Mouse (Mus musculus) fat pad, adult 2 months (tissue): ENCODE measurements around the gene Adgrb3.

ENCODE experiments used
- DNase-seq: peaks from one replicate; pipeline ENCODE4 v3.0.0-alpha.2; 2011; ENCODE audit warnings: low read depth, low spot score; ENCODE audit errors: extremely low read depth

The Adgrb3 gene

DNA sequence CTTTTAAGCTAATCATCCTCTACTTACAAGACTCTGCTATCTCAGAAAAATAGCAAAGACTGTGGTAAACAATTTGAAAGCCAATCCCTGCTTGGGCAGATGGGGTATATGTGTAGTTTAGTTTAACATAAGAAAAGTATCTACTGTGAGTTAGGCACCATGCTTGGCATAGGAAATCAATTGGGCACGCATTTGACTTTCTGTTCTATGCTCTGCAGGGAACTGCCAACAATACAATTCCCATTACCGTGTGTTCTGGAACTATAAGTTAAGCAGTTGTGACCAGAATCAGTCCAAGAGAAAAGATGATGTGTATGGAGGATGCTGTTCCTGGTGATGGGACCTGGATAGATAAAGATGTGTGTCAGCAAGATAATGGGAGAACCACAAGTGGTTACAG, 517.2 kb downstream of the Adgrb3 start:
- no peak for DNase-seq

DNA sequence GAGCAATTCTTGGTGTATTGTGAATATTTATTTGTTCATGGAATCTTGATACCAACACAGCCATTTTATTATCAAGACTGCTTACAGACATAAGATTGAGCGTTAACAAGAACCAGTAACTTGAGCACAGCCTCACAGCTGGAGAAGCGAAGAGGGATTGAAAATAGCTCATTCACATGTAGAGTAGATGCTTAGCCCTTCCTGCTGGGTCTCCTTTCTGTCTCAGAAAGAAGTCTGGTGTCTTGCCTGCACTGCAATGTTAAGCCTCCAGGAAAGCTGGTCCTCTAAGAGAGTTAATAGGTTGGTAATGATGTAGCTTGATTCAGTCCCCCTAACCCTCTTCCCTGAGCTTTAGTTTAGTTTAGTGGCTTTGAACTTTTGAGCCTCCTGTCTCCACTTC, 519.4 kb downstream of the Adgrb3 start:
- no peak for DNase-seq

DNA sequence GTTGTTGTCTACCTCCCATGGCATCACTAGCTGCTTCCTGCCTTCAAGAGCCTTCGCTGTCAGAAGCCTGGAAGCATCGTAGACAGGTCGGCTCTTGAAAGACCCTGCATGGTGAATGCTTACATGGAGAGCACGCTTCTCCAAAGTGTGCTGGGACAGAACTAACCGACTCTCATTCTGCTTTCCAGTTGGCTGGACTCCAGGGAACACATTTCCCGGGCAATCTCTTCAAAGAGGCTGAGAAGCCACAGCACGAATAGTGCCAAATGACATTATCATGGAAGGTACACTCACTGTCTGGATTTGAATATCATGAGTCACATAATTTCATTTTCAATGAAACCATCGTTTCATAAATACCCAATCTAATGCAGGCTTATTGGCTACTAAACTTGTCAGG, 548.0 kb downstream of the Adgrb3 start:
- DNase-seq, result no peak

DNA sequence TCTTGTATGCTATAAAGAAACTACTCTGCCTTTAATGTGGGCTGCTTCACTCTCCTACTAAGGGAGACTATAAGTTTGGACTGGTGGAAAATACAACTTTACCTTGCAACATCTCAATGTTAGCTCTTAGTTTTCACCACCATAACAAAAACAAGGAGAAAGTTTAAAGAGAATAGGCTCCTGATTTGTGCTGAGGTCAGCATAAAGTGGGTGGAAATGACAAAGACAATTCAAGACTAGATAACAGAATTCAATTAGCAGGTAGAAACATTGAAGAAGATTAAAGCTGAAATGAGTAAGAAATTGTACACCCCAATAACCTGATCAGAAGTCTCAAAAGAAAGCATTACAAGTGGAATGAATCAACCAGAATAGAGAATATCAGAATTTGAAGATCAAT, 578.9 kb downstream of the Adgrb3 start:
- no peak for DNase-seq

DNA sequence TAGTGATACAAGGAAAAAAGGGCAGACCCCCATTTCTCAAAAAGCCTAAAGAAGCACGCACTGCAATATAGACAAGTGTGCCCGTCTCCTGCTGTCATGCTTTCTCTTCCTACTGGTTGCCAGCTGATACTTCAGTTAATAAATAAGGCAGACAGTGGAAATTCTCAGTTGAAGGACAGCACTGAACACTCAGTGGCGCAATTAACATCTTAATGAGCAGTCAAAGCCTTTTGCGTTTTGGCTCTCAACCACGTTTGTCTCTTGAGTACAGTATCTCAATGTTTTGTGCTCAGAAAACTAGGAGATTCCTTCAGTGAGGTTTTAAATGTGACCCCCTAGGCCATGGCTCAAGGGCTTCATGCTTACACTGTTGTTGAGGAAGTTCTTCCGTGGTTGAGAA, 587.1 kb downstream of the Adgrb3 start:
- no peak for DNase-seq

DNA sequence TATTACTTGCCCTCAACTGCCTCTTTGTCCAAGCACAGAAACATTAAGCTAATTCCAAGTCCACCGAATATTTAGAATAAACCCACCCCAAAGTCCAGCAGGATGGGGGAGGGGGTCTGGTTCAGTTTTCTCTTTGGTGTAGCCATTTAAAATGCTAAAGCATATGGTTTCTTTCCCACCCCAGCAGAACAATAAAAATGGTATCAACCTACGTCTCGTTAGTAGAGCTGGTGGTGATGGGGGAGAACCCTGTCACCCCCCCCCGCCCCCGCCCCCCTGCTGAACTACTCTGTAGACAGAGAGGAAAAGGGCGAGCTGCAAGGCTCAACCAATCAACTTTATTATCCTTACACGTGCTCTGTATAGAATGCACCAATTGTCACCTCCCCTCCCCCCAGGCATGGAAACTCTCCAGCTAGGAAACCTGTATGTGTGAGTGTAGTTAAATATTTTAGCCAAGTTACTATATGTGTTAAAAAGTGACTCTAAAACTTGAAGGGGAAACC, 600.2 kb downstream of the Adgrb3 start:
- no peak for DNase-seq

DNA sequence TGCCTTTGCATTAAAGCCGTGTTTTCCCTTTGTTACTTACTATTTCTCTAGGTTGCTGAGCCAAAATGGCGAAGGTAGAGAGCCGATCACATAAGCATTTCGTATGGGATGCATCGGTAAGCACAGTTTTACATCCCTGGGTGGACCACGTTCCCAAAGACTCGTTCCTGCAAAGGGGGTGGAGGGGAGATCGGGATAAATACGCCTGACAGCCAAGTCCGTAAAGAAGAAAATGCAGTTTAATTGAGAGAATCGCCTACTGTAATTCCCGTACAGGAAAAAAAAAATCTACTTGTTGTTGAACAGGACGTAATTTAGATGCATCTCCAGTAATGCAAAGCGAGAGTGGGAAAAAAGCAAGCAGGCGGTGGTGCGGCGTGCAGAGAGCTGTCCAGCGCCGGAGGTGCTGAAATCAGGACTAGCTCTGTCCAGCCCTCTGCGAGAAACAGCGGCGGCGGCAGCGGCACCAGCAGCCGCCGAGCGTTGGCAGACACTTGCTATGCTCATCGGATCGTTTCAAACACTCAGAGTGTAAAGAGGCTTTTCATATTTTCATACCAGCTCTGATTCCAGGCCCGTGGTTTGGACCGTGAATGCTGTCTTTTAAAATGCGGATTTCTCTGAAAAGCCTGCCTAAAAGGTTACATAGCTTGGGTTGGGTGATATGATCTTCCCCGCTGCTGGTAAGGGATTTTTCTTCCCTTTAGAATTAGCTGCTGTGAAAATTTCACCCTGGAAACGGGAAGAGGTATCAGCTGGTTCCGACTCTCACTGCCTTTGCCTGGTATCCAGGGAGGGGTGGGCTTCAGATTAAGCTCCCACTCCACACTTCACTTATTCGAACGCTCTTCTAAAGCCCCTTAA, 600.9 kb downstream of the Adgrb3 start:
- DNase-seq, result no peak

DNA sequence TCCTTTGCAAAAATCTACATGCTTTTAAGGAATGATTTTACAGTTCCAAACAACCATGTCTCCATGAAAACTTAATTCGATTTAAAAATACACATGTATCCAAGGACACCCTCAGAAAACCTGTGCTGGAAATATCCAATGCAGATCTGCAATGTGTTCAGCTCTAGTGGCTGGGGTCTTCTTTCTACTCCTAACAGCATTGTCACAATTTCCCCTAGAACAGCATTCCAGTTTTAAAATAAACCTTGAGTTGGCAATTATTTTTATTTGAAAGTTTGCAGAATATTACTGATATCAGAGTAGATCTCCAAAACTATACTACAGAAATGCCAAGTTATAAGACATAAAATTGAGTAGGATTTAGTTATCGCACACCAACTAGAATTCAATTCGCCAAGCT, 601.6 kb downstream of the Adgrb3 start:
- no peak for DNase-seq

DNA sequence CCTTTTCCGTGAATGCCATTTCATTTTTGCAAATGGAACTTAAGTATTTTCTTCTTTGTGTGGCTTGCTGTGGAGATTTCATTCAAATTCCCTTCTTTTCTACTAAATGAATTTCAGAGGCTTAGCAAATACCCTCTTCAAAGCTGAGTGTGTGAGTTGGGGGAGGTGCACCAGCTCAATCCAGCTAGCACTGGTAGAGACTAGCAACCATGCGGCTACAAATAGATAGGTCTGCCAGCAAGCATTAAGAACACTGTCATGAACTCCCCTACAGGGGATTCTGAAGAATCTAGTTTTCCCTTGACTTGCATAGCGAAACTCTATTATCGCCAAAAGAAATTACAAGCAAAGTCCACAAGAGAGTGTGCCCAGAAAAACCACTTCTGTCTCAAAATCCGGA, 624.9 kb downstream of the Adgrb3 start:
- no peak for DNase-seq

DNA sequence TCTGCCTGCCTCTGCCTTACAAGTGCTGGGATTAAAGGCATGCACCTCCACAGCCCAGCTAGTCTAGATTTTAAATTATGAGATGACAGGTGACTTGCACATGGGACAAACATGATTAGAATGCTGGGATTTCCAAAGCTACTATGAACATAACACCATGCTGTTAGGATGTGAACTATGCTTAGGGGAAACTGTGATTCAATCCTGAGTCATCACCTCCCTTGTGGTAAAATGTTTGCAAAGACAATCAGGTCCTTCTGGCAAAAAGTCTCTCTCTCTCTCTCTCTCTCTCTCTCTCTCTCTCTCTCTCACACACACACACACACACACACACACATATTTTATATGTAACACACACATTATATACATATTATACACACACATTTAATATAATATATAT, 630.1 kb downstream of the Adgrb3 start:
- DNase-seq, result no peak

DNA sequence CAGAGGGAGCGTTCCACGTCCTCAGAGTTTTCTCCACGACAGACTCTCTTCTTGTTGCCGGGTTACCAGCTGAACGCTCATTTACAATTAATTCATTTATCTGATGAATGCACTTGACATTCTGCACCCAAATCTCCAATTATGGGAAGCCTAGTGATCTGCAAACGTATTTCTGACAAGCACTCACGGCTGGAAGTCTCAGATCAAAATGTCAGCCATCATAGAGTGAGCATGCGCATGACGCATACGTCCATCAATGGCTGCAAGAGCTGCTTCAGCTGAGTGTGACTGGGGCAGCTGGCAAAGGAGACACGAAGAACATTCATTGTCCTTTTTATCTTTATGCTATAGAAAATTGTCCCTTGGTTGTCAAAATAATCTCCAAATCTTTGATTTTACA, 637.5 kb downstream of the Adgrb3 start:
- no peak for DNase-seq

DNA sequence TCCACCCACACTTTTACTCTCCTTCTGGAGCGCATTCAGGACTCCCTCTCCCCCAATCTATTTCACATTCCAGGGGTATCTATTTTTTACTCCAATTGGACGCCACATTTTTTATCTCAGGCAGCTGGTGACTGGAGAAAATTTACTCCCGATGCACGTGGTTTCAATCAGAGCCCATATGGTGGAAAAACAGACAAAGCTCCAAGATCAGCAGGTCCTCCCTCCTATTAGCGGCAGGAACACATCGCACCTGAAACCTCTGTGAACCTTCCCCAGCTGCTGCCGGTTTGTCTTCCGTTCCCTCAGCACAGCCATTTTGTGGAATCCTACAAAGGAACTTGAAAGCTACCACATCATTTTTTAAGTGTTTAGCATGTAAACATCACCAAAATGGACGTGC, 640.2 kb downstream of the Adgrb3 start:
- no peak for DNase-seq

DNA sequence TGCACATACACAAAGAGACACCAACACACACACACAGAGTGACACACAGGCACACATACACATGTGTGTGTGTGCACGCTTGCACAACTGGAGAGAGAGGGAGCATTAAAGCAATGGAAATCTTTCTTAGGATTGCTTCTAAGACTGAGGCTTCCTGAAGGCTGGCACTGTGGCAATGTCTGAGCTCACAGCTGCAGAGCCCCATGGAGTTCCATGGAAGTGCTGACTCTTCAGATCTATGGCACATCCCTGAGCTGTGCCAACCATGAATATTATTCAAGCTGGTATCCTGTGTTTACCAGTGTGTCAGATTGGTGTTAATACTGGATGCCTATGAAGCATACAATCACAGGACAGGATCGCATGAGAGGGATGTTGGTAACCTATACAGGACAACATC, 643.6 kb downstream of the Adgrb3 start:
- no peak for DNase-seq

DNA sequence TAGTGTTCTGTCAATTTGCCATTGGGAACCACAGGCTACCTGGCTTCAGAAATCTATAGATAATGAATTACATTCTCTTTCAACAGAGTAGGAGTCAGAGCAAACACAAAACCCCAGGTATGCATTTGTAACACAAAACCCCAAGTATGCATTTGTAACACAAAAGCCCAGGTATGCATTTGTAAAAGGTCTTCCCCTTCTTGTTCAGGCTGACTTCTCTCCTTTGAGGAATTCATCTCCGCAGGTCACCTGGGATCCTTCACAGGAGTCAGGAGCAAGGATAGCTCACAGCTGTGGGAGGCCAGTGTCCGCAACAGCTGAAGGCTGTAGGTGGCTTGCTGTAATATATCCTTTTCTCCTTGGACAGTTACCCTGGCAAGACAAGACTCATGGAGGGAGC, 647.6 kb downstream of the Adgrb3 start:
- DNase-seq, result no peak

DNA sequence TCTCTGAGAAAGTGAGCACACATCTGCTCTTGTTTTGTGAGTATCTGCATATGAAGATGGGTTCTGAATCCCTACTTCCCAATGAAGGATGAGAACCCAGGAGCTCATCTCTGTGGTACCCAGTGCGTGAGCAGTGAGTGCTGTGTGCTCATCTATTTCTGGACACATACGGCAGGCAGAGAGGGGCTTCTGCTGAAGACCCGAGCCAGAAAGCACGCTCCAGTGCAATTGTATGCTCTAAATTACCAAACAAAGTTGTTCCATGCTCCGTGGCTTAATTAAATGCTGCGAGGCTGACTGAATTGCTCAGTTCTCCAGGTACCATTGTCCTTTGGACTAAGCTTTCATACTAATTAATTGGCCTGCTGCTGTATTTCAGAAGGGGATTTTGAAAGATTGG, 648.9 kb downstream of the Adgrb3 start:
- no peak for DNase-seq

DNA sequence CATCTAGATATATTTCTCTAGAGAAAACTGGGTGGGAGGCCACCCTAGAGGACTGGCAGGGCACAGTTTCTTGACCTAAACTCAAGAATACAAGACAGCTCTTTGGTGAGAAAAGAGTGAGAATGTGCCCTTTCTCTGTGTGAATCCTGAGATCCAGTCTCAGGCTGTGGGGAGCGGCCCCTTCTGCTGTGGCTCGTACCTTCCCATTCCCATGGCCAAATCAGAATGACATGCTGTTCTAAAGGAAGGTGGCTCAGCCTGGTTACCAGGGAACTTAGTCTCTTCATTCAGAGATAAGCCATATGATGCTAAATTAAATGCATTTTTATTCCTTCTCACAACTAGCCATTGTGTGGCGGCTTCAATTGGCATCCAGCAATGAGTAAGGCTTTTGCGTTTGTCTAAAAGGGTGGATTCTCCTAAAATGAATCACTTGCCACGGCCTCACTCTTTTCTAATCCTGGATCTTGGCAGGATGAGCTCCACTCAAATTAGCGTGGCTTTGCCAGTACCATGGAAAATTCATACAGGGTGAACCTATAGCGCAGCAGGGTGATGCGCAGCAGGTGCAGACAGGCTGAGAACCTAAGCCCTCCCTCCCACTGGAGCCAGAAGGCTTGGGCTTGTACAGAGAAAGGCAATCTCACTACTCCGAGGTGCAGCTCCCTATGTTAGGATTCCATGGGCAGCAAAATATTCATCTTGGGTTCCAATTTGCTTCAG, 649.5 kb downstream of the Adgrb3 start:
- DNase-seq, result no peak

DNA sequence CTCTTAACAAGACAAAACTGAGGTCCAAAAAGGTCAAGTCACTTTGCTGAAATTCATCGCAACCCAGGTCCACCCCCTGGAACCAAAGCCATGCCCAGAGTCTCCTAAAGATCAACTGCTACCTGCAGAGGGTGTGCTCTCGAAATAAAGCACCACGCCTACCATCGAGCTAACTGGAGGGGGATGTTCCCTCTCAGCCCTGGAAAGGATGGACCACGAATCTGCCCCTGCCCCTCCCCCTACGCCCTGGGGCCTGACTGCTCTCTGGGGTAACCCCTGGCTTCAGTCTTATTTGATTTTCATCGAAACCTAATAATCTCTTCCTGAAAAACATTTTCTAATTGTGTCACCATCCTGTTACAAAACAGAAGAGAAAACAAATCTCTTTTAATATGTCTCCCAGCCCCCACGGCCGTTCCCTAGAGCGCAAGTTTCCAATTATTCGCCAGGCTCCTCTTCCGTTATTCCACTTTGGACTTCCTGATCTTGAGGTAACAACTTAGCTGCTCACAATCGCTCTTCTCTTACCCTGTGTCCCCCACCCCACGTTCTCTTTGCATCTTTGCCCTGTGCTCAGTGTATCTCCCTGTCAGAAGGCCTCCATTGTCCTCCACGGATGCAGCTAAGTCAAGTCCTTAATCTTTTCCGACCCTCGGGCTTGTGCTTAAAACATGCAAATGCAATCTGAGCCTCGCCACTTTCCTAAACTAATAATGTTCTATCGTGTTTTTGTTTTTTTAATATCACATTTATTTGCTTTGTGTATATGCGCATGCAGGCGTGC, 651.0 kb downstream of the Adgrb3 start:
- DNase-seq, result no peak

DNA sequence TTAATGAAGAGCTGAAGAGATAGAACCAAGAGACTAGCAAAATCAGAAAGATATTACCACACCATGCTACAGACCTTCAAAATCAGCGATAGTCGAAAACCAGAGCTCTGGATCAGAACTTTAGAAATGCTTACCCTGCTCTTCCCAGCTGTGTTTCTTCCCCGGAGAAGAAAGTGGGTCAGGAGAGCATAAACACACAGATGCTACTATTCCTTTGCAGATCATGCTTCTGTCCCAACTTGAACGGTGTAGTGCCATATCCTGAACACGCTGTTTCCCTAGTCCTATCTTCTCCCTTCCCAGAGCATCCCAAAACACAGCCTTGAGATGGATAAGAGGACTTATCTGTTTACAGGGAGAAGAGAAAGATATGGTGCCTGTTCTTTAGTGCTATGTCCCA, 662.4 kb downstream of the Adgrb3 start:
- no peak for DNase-seq

DNA sequence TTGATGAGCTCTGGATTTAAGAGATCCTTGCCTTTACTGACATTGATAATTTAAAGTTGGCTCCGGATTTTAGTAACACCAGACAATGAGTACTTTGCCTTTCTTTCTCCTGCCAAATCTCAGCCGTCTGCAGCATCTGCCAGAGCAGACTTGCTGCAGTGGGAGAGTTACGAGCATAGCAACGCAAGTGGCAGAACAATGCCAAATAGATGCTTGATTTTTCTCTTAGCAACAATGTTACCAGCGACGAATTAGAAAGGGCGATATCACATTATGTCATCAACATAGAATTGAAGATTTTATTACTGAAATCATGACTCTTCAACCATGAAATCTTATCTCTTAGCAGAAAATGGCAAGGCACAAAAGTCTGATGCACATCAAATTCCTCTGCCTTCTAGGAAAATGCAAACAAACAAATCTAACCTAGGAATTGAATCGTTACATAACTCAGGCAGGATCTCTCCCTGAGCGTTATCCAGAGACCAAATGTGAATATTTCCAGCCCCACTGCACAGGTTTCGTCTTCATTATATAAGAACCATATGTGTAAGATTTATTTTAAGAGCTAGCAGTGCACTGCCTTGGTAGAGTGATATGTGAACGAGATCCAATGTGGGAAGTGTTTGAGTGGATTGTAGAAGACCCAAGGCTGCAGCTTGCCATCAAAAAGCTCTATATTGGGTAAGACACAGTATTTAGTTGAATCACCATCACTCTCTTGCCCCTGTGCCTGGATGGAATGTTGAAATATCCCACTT, 663.3 kb downstream of the Adgrb3 start:
- DNase-seq, result no peak

DNA sequence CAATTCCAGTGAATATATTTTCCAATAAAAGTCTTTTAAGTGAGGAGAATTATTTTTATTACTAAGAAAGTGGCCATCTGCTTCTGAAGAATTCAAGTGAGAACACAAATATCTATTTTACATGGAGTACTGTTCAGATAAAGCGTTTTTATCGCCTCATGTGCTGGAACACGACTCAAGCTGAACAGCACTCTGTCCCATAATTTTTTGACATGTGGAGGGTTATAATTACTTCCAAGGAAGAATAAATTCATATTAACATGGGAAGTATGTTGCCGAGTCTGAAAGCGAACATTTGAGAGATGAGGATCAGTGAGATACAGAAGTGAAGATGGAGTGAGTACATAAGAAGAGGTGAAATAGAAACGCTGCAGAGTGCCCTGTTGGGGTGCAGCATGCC, 665.9 kb downstream of the Adgrb3 start:
- no peak for DNase-seq

DNA sequence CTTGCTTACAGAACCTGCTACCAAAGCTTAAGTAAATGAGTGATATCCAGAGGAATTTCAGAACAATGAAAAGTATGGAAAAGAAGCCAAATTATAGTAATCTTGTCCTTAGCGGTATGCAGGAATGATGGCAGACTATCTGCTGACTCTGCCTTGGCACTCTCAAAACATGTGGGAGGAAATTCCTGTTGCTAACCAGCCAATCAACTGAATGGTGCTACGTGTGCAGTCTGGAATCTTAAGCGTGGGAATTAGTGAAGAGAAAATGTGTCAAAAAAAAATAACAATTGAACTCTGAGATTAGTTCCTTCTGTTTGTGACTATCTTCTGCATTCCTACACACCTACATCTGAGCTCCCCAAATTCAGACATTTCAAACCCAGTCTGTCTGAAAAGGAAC, 683.3 kb downstream of the Adgrb3 start:
- no peak for DNase-seq
